Mouse (Mus musculus) 3T3-L1 (cell line): ENCODE data around the gene Rnf216.
A peak's percentile ranks its signal among the peaks of the same experiment; 100 is the strongest.

Experiments
- DNase-seq: peaks from one replicate; pipeline ENCODE4 v3.0.0-alpha.2; 2015; ENCODE audit warnings: low read depth, low spot score

The Rnf216 gene

GRCm38 (mm10) chr5:143103231-143103630 lies 9.6 kb downstream of the Rnf216 start:
- no peak for DNase-seq

- no peak for DNase-seq
Measured at GRCm38 (mm10) chr5:143101626-143102025, 11.2 kb downstream of the Rnf216 start.

DNA sequence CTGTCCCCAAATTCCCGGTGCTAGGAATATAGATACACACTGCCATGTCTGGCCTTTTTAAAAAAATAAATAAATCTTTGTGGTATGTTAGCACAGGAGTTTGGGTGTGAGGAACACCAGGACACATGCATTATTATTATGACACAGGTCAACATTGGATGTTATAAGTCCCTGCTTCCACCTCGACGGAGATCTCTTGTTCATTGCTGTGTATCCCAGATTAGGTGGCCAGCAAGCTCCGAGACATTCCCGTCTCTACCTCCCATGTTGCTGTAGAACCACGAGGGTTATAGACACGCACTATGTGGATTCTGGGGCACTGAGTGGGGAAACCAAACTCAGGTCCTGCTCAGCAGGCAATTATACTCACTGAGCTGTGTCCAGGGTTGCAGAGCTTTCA lies 17.5 kb downstream of the Rnf216 start:
- DNase-seq: no peak

- DNase-seq: peak; percentile 40
Measured at GRCm38 (mm10) chr5:143092891-143093290, 19.9 kb downstream of the Rnf216 start.

DNA sequence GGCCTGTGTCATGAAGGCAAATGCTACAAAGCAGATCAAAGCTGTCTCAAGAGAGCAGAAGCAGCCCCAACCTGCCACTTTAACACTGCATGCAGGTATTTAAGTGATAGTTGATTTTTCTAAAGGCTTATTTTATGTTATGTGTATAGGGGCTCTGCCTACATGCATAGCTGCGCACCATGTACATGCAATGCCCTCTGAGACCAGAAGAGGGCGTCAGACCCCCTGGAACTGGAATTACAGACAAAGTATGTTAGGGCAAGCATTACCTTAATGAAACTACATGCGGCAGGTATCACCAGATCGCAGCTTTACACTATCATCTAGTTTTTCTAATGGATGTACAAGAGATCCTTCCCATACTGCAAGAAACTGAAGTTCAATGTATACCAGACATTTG lies 27.9 kb downstream of the Rnf216 start:
- DNase-seq: peak; percentile 51

DNA sequence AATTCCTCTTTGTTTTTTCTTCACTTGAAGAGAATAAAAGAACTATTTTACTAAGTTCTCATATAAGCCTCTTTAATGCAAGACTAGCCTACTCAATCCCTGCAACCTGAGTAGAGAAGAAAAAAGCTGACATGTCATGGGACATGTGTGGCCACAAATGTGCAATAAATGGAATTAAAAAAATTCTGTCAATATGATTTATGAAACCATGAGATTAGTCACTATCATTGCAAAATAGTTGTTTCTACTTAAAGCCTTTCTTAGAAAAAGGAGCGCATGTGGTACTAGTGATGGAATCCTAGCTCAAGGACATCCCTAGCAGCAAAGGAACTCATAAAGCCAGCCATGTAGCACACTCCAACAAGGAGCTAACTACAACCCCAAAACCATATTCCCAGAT lies 33.0 kb downstream of the Rnf216 start:
- DNase-seq: peak; percentile 83

DNA sequence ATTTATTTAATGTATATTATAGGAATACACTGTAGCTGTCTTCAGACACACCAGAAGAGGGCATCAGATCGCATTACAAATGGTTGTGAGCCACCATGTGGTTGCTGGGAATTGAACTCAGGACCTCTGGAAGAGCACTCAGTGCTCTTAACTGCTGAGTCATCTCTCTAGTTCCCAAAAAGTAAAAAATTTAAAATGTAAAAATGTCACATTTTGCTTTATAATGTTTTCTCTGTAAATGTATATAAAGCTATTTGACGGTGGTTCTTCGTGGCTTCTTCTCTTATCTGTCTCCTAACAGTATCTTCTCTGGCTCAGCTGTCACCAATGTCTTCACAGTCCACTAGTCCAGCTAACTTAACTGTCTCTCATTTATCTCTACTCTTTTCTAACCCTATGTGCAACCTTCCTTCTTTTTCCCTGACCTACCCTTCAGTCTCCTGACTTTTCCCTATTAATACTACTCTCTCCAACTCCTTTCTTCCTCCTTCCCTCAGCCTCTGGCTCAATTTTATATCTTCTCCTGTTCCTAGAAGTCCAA lies 36.1 kb downstream of the Rnf216 start:
- DNase-seq: no peak

DNA sequence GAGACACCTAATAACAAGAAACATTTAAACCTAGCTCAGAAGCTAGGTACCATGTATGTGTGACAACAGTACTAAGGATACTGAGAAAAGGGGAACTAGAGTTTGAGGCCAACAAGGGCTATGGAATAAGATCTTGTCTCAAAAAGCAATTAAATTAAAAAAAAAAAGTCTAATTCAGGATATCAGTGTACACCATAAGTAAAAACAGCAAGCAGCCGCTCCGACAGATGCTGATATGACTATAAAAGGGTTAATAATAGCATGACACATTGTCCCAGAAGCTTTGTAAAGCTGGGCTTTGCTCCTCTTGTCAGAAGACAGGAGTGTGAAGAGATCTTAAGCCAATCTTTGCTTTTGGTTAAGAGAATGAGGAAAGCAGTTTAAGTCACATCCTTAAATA lies 36.8 kb downstream of the Rnf216 start:
- DNase-seq: no peak

DNA sequence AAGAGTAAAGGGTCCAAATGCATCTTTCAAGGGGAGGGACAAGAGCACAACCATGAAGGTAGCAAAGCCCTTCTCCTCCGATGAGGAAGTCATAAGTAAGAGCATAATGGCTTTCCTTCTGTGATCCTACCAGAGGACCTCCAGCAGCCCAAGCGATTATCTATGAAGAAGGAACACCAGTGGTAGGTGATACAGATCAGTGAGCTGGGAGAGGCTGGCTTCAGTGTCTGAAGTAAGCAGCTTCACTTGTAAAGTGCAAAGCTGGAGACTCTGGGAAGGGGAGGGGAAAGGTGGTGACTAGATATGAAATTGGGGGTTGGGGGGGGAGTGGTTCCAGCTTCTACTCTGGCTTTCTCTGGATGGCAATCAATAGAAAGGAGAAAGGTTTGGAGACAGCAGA lies 43.7 kb downstream of the Rnf216 start:
- no peak for DNase-seq

DNA sequence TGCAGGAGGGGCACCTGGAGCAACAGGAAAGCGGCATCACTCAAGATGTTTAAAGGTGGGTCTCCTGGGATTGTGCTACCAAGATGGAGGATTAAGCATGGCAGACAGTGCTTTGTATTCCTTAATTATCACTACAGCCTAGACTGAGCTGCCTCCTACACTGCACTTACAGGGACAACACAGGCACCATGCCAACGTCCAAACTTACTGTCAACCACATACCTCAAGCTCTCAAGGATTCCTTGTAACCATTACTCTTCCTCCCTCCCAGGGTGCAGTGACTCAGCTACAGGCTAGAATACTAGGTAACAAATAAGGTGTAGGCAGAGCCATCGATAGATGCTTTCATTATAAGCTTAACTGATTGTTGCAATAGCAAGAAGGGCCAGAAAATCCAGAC lies 44.4 kb downstream of the Rnf216 start:
- DNase-seq: no peak

DNA sequence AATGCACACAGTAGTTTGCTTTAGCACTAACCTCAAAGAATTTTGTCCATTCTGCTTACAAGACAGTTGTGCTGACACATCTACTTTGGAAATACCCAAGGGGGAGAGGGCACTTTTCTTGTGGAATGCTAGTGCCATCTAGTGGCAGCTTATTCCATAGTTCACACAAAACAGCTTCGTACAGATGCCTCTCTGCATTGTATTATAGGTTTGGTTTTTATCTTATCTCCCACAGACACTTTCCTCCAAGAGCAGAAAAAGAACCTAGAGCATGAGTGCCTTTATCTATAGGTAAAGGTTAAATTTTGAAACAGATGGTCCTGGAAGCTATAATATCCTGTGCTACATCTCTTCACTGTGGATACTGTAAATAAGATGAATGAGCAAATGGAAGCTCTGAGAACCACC lies 46.2 kb downstream of the Rnf216 start:
- DNase-seq: peak; percentile 96

- DNase-seq: no peak
Measured at GRCm38 (mm10) chr5:143066096-143066495, 46.7 kb downstream of the Rnf216 start.

DNA sequence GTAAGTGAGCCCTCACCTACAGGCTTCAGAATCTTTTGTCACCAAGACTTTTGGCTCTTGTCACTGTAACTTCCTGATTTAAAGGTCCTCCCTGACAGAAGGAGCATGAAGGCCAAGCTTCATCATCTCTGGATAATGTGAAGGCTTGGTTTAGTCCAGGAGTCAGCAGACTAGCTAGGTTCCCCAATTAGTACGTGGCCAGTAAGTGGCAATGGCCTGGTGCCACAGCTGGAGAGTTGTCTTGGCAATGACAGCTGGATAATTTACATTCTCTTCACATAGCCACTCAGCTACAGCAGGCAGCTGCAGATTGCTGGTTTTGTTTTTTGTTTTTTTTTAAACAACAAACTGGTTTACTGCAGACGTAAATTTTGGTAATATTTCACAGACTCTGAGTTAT lies 47.6 kb downstream of the Rnf216 start:
- DNase-seq: no peak

DNA sequence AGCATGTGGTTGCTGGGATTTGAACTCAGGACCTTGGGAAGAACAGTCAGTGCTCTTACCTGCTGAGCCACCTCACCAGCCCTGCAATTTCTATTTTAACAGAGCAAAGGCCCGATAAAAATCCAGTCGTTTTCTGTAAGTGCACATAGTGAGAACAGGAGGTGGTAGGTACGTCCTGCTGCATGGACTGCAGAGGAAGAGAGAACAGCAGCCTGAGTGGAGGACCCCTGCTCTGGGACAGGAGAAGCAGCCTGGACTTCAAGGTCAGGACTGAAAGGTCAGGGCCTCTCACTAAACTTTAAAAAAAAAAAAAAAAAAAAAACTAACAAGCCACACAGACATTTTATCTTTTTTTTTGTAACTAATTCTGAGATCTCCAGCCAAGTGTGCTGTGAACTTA lies 50.5 kb downstream of the Rnf216 start:
- no peak for DNase-seq

- DNase-seq: no peak
Measured at GRCm38 (mm10) chr5:143061511-143061910, 51.3 kb downstream of the Rnf216 start.

DNA sequence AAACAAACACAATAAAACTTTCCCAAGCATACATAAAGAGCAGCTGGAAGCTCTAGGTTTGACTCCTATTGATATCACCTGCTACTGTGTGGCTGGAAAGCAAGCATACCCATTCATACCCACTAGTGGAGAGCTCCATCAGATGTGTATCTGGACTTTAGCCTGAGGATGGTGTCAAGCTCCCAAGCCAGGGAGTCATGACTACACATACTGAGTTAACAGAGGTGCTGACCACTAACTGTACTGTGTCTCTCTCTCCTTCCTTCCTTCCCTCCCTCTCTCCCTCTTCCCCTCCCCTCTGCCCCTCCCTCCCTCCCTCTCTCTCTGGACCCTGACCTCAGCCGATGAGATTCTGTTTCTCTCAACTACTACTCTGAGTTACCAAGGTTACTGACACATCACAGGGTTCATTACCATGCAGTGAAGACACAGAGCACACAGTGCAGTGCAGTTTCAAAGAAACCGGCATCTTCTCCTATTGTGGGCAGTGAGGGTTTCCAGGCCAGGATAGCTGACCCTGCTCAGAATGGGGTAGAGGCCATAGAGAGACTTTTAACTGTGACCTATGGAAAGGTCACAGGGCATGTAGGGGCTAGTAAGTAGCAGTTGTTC lies 51.9 kb downstream of the Rnf216 start:
- no peak for DNase-seq

DNA sequence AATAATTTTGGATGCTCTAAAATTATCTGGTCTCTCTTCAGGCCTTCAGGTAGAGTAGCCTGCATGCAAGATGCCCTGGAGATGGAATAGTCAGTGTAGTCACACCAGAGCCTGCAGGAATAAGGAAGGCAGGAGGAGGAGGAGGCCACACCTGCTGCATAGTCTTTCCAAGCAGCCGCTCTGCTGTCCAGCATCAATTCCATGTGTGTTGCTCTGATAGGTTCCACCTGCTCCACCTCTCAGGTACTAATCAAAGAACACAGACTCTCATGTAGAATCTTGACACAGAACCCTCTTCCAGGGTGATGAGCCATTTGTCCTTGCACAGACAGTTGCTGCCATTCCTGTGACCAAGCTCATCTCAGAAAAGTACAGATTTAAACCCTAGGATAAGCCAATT lies 52.8 kb downstream of the Rnf216 start:
- no peak for DNase-seq

- no peak for DNase-seq
Measured at GRCm38 (mm10) chr5:143059182-143059581, 53.6 kb downstream of the Rnf216 start.

- DNase-seq: peak; percentile 61
Measured at GRCm38 (mm10) chr5:143058675-143059074, 54.1 kb downstream of the Rnf216 start.

DNA sequence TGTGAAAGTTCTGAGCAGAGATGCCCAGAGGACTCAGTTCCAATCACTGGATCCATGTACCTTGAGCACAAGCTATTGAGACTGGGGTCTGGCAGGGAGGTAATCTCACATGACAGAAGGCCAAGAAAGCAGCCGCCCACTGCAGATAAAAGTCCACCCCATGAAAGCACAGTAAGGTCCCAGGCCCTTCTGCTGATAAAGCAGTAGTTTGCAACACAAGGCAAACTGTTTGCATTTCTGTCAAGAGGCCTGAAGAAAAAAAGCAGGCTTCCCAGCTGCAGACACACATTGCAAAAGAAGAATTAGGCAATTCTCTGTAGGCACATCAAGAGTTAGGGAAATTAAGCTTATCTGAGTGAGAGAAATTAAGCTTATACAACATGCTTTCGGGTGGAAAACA lies 54.6 kb downstream of the Rnf216 start:
- peak; percentile 57 for DNase-seq

- DNase-seq: peak; percentile 96
Measured at GRCm38 (mm10) chr5:143057753-143058152, 55.0 kb downstream of the Rnf216 start.

- peak; percentile 99 for DNase-seq
Measured at GRCm38 (mm10) chr5:143056191-143056880, 56.5 kb downstream of the Rnf216 start.

DNA sequence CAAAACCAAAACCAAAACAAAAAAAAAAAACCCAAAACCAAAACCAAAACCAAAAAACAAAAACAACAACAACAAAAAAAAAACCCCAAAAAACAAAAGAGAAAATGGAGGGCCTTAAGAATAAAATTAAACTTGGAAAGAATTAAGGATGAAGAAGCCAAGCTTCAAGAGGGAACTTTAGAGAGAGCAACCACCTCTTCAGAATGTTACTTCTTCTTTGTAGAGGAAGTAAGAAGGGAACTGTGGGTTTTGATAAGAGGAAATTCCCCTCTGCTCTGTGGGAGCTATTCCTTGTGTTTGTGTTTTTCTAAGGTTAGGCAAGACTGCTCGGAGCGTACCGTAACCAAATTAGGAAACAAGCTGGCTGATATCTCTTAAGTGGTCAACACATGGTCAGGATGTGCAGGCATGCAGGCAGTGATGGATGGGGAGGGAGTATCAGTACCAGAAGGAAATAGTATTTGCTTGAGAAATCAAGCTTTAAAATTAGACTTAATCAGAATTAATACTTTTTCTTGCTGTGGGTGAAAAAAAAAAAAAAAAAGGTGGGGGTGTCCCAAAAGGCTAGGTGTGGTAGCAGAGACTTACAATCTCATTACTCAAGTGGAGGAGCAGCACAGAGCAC lies 57.2 kb downstream of the Rnf216 start:
- peak; percentile 72 for DNase-seq
